Mouse (Mus musculus): ENCODE measurements around the gene Gjc3.
"Not testable (repeated sequence)": the region's sequence is repeated elsewhere in the genome, so short reads cannot be mapped to it uniquely, and the experiment has no call there.

The Gjc3 gene

DNA sequence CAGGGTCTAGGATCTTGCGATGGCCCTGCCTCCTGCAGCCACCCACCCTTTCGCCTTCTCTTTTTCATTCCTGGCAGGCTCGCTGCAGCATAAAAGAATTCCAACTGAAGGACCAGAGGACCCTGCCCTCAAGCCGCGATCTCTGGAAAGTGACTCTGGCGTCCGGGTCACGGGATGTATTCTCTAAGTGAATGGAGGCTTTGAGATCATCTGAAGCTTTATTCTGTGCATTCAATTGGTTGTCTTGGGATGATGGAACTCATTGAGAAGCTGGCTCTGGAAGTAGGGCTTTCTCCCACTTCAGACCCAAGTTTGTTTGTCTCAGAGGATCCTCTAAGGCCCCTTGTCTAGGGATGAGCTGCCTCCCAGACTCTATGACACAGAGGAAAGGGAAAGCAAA lies at the start of gene Gjc3:
Gene Gjc3 (minus strand): TSS at position 154 of the 400 bp plus-strand sequence.
- no peak for DNase-seq (ENCODE audit: low spot score in 2 of 2)

- no peak for DNase-seq (ENCODE audit: low spot score in 2 of 2)
These were observed 49.5 kb upstream of the Gjc3 start for GRCm38 (mm10) chr5:138012382-138012781.

DNA sequence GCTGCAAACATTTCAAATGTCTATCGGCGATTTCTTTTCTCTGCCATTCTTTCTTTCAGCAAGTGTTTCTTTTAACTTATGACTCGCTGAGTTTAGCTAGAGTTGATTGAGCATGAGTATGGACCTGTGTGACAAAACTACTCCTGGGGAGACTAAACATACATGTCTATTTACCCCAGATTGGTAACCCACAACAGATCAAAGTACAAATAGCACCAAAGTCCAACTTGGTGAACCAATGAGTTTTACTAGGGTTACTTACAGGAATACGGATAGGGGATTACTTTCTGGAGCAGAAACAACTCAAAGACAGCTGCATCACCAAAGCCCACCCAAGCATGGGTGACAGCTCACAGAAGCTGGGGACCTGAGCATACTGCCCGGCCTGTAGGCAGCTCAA lies 46.5 kb upstream of the Gjc3 start:
- DNase-seq (ENCODE audit: low spot score in 2 of 2): no peak

- DNase-seq (ENCODE audit: low spot score in 2 of 2): no peak
These were observed 23.5 kb upstream of the Gjc3 start for GRCm38 (mm10) chr5:137986351-137986750.

- DNase-seq (ENCODE audit: low spot score in 2 of 2): no peak
These were observed 18.4 kb upstream of the Gjc3 start, which contains the start of gene Azgp1 for GRCm38 (mm10) chr5:137981300-137981699. Gene Azgp1 (plus strand): TSS chr5:137981520.

DNA sequence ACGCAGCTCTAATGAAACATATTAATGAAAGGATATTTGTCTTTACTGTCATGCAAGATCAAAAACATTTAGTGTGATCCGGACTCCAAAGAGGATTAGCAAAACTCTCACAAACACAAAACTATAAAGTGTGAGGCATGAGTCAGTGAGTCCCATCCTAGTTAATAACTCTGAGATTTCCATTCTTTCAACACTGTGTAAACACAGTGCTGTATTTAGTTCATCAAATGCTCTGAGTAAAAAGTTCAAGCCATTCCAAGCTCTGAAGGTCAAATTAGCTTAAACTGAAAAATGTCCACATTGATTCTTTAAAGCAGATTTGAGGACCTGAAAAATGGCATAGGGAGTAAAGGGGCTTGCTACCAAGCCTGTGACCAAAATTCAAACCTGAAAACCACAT lies 16.2 kb upstream of the Gjc3 start:
- DNase-seq (ENCODE audit: low spot score in 2 of 2): no peak

DNA sequence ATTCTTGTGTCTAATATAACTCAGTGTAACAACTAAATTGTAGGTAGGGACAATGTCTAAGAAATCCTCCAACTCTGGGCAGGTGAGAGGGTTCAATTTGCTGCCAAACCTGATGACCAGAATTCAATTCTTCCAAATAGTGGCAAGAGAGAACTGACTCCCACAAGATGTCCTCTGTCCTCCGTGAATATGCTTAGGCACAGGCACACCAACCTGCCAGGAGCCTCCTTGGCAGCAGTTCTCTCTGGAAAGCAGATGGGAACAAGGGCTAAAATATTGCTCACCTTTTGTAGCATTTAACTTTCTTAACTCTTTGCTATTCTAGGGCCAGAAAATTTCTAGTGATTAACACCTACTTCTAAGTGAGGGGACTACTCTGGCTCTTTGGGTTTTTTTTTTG lies 14.4 kb upstream of the Gjc3 start:
- DNase-seq (ENCODE audit: low spot score in 2 of 2): no peak

- DNase-seq (ENCODE audit: low spot score in 2 of 2): no peak
These were observed 12.5 kb upstream of the Gjc3 start for GRCm38 (mm10) chr5:137975434-137975833.

DNA sequence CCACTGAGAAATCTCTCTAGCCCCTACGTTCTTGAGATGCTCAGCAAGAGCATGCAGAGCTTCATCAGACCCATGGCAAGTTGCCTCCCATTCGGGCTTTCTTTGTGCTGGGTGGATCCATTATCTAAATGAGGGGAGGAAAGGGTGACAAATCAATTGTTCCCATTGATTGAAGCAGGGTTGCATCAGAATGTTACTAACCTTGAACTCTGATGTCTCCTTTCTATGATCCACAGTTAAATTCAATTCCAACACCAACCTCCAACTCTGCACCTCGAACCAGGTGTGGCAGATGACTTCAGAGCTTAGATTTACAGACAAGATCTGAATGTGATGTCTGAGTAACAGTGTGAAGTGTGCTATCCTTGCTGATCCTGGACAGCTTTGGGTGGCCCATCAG lies 11.8 kb upstream of the Gjc3 start:
- DNase-seq (ENCODE audit: low spot score in 2 of 2): no peak

DNA sequence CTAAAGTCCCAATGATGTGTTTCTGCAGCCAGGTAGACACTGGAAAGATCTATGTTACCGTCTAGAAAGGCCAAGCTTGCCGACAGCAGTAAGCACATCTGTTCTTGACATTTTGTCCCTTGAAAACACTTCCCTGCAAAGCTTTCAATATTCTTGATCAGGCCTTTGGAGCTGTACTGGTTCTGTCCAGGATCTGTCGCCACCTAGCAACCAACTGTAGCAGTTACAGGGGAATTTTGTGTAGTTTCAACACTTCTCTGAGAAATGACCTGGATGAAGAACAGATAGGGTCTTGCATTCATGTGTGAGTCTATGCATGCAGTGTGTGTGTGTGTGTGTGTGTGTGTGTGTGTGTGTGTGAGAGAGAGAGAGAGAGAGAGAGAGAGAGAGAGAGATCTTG lies 10.8 kb upstream of the Gjc3 start:
- no peak for DNase-seq (ENCODE audit: low spot score in 2 of 2)

DNA sequence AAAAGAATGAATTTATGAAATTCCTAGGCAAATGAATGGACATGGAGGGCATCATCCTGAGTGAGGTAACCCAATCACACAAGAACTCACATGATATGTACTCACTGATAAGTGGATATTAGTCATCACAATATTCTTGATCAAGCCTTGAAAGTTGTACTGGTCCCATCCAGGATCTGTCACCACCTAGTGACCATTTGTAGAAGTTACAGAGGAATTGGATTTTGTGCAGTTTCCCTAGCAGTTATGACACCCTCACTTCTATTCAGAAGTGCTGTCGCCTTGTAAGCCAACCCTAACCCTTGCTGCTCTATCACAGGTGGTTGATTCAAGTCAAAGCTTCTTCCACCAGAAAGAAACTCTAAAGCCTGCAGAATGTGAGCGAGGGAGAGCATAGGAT lies 10.3 kb upstream of the Gjc3 start:
- no peak for DNase-seq (ENCODE audit: low spot score in 2 of 2)

- DNase-seq (ENCODE audit: low spot score in 2 of 2): no peak
These were observed 3.6 kb upstream of the Gjc3 start for GRCm38 (mm10) chr5:137966492-137966891.

- no peak for DNase-seq (ENCODE audit: low spot score in 2 of 2)
These were observed 6.5 kb downstream of the Gjc3 start for GRCm38 (mm10) chr5:137956404-137956803.

- peak in 1 of 2 experiments; percentile 5 for DNase-seq (ENCODE audit: low spot score in 2 of 2)
These were observed 11.7 kb downstream of the Gjc3 start for GRCm38 (mm10) chr5:137951218-137951617.

GRCm38 (mm10) chr5:137947303-137947702 lies 15.6 kb downstream of the Gjc3 start:
- DNase-seq (ENCODE audit: low spot score in 2 of 2): no peak

- DNase-seq (ENCODE audit: low spot score in 2 of 2): no peak
These were observed 19.8 kb downstream of the Gjc3 start for GRCm38 (mm10) chr5:137943133-137943532.

GRCm38 (mm10) chr5:137940948-137941347 lies 21.9 kb downstream of the Gjc3 start:
- DNase-seq (ENCODE audit: low spot score in 2 of 2): no peak

GRCm38 (mm10) chr5:137937238-137937637 lies 25.7 kb downstream of the Gjc3 start:
- DNase-seq (ENCODE audit: low spot score in 2 of 2): no peak

DNA sequence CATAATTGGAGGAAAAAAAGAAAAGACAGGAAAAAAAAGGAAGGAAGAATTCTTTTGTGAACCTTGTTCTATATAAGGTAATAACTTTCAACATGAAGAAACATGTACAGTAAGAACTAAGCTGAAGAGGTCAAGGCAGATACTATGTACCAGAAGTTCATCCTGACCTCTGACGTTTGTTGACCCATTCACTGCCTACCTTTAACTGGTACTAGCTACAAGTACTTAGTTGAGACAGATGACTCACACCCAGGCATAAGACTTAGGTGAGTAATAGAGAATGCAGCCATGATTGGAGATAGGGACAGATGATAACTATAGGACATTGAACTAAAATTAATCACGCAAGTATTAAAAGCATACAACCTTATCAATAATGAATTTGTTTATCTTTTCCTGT lies 26.4 kb downstream of the Gjc3 start:
- DNase-seq (ENCODE audit: low spot score in 2 of 2): no peak

GRCm38 (mm10) chr5:137933934-137934333 lies 29.0 kb downstream of the Gjc3 start:
- DNase-seq (ENCODE audit: low spot score in 2 of 2): not testable (repeated sequence)

- no peak for DNase-seq (ENCODE audit: low spot score in 2 of 2)
These were observed 34.5 kb downstream of the Gjc3 start for GRCm38 (mm10) chr5:137928439-137928838.

DNA sequence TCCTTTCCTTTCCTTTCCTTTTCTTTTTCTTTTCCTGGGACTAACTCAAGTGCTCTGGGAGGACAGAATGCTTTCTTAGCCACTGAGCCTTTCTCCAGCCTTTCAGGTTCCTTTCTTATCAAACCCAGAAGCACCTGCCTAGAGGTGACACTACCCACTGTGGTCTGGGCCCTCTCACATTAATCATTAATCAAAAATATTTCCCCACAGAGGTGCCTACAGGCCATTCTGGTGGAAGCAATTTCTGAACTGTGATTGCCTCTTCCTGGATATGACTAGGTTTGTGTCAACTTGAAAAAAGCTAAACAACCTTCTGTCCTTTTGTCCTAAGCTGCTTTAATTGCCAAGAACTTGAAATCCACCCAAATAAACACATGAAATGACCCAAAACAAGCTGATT lies 40.7 kb downstream of the Gjc3 start:
- no peak for DNase-seq (ENCODE audit: low spot score in 2 of 2)

DNA sequence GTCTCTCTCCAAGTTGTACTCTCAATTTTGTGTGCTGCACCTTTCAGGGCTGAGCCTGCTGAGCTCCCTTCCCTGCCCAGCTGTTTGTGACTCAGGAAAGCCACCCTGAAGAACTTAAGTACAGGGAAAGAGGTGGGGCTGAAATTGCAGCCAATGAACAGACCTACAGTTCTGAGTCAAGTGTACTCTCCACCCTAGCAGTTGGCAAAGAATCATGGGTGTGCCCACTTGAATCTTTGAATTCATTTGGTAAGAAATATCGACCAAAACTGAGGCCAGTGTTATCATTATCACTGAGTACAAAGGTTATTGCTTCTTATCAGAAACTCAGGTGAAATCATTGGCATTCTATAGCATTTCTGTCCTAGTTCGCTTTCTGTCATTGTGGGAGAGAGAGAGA lies 41.4 kb downstream of the Gjc3 start, which contains the start of gene Cyp3a13:
Gene Cyp3a13 (minus strand): TSS at position 88 of the 400 bp plus-strand sequence.
- no peak for DNase-seq (ENCODE audit: low spot score in 2 of 2)

- no peak for DNase-seq (ENCODE audit: low spot score in 2 of 2)
These were observed 47.3 kb downstream of the Gjc3 start for GRCm38 (mm10) chr5:137915550-137915949.

GRCm38 (mm10) chr5:137914508-137914907 lies 48.4 kb downstream of the Gjc3 start:
- no peak for DNase-seq (ENCODE audit: low spot score in 2 of 2)
